Mouse (Mus musculus): ENCODE data around the gene Ndel1.

DNA sequence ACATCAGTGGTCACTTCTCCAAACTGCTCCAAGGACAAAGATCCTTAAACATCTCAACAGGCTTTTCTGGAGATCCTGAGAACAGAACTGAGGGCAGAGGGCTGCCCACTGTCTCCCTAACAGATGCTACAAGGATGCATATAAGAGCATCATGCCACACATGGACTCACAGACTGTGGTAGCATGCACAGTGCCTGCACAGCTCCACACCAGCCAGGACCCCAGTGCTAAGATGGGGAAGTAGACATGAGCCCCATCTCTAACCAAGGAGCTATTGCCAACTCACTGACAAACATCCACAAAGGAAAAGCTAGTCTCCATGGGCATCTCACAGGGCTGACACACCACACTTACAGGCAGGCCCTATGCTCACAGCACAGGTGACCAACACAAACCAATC is 38.1 kb downstream of the Ndel1 start:
- TF ChIP-seq CTCF (IDR thresholded peaks at IDR 0.05; ENCODE audit: low read depth, low read length) (no peak), GATA1 (IDR thresholded peaks at IDR 0.05; ENCODE audit: borderline replicate concordance, low read length) (no peak), GATA2 (IDR thresholded peaks at IDR 0.05; ENCODE audit: borderline replicate concordance, low read depth, low read length) (no peak)
